Mouse (Mus musculus) heart, embryonic 11.5 days (tissue): ENCODE data around the gene Sowahb. TPM values are rescaled to one million over a fixed set of nuclear protein-coding genes. Genes with fewer than 3 reads are reported as not detected.

ENCODE experiments used
- polyA plus RNA-seq: library from polyadenylated mRNA; unstranded; fragments of >200 nt; fragmentation: Nextera tagmentation; extraction: Ambion mirVana; gene quantifications from 2 replicates; pipeline ENCODE4 v1.2.1, GENCODE M21; 2014

The Sowahb gene
- polyA plus RNA-seq, 1 experiment from 2014 or later = 0.13 TPM

Other genes with a start within 250 kb of the Sowahb start
- 96.6 and 97.3 TPM in 2 replicates for gene Sept11, start 48.4 kb upstream of the Sowahb start, polyA plus RNA-seq
- 96.5 and 99.1 TPM in 2 replicates for gene Ccni, start 161.5 kb upstream of the Sowahb start, polyA plus RNA-seq
- 1.2 and 1.6 TPM in 2 replicates for gene 2010109A12Rik, start 161.5 kb upstream of the Sowahb start, polyA plus RNA-seq
- 39.5 and 44.0 TPM in 2 replicates for gene Ccng2, start 222.2 kb upstream of the Sowahb start, polyA plus RNA-seq